In genomic region chr5:23347208-23347607, GRCm38 (mm10) we compare ENCODE assay signal across 21 mouse cellular contexts.
"Had no signal": no experiment of that assay in that cellular context is flagged by ENCODE, and none has a peak within 500 bp of the region (broad histone marks: within the 10 kb centered on the region; RNA-seq: fewer than 3 reads in every experiment).

No protein-coding gene starts in this region.

- H3K9me3 ChIP-seq: heart, embryonic 10.5 days; heart, embryonic 12.5 days; hindbrain, embryonic 12.5 days; intestine, embryonic 15.5 days; limb, embryonic 13.5 days; limb, embryonic 15.5 days; liver, embryonic 12.5 days had no signal

- H3K4me3 ChIP-seq: gastrocnemius, adult 2 months; heart, adult 2 months; heart, embryonic 10.5 days; heart, embryonic 12.5 days; hindbrain, embryonic 12.5 days; intestine, embryonic 15.5 days; limb, embryonic 13.5 days; limb, embryonic 15.5 days; liver, embryonic 12.5 days had no signal

- H3K36me3 ChIP-seq: heart, embryonic 10.5 days; heart, embryonic 12.5 days; hindbrain, embryonic 12.5 days; intestine, embryonic 15.5 days; limb, embryonic 13.5 days; limb, embryonic 15.5 days; liver, embryonic 12.5 days had no signal

- H3K27me3 ChIP-seq: heart, embryonic 12.5 days; hindbrain, embryonic 12.5 days; intestine, embryonic 15.5 days; limb, embryonic 13.5 days; limb, embryonic 15.5 days; liver, embryonic 12.5 days had no signal

- DNase-seq: gastrocnemius, adult 2 months; gastrocnemius, postnatal 10 days; gastrocnemius, postnatal 25 days; heart, adult 11 months; heart, adult 2 months; heart, postnatal 10 days; heart, postnatal 36 days; kidney, adult 18-20 months; kidney, adult 8-10 months; kidney, postnatal 10 days; kidney, postnatal 25 days; layer of hippocampus, adult 9-11 months; layer of hippocampus, postnatal 36 days; left cerebral cortex, postnatal 4 days had no signal

- H3K4me1 ChIP-seq: heart, embryonic 10.5 days; heart, embryonic 12.5 days; hindbrain, embryonic 12.5 days; intestine, embryonic 15.5 days; limb, embryonic 13.5 days; limb, embryonic 15.5 days; liver, embryonic 12.5 days had no signal
